Mouse (Mus musculus) embryonic facial prominence, embryonic 12.5 days (tissue): ENCODE data around the gene Gm3115. TPM values are rescaled to one million over a fixed set of nuclear protein-coding genes. Genes with fewer than 3 reads are reported as not detected.
"Not testable (repeated sequence)": the region's sequence is repeated elsewhere in the genome, so short reads cannot be mapped to it uniquely, and the experiment has no call there.

Experiments
- ATAC-seq: fragments of 200-750 bp; cut with Nextera tagmentation; 2 replicates; pipeline ENCODE4 v1.8.0; 2017; ENCODE audit not compliant: insufficient number of reproducible peaks, insufficient read depth, low FRiP score, low TSS enrichment
- H3K27ac ChIP-seq: fragments of 300-500 bp; sonication (generic); 2 replicates; pipeline ENCODE4 v1.5.1; 2016; ENCODE audit warnings: mild to moderate bottlenecking
- H3K27me3 ChIP-seq: fragments of 300-500 bp; sonication (generic); 2 replicates; pipeline ENCODE4 v1.6.1; 2016; ENCODE audit warnings: mild to moderate bottlenecking, moderate library complexity
- H3K36me3 ChIP-seq: fragments of 300-500 bp; sonication (generic); 2 replicates; pipeline ENCODE4 v1.6.1; 2016; ENCODE audit warnings: mild to moderate bottlenecking
- H3K4me1 ChIP-seq: fragments of 300-500 bp; sonication (generic); 2 replicates; pipeline ENCODE4 v1.6.1; 2016
- H3K4me2 ChIP-seq: fragments of 300-500 bp; sonication (generic); replicated peaks from 2 replicates; pipeline ENCODE4 v1.6.1; 2016; ENCODE audit warnings: mild to moderate bottlenecking, moderate library complexity
- H3K4me3 ChIP-seq: fragments of 300-500 bp; sonication (generic); 2 replicates; pipeline ENCODE4 v1.5.1; 2016; ENCODE audit warnings: mild to moderate bottlenecking
- H3K9ac ChIP-seq: fragments of 300-500 bp; sonication (generic); 2 replicates; pipeline ENCODE4 v1.6.1; 2016; ENCODE audit warnings: mild to moderate bottlenecking, moderate library complexity
- H3K9me3 ChIP-seq: fragments of 300-500 bp; sonication (generic); 2 replicates; pipeline ENCODE4 v1.6.1; 2016; ENCODE audit warnings: mild to moderate bottlenecking, moderate library complexity
- WGBS: fragments of 180-500 bp; shearing (Covaris S2); methylation state at CpG from one replicate; pipeline ENCODE4 v1.1.7; 2016; 5-methylcytosine and 5-hydroxymethylcytosine counted together
- polyA plus RNA-seq: library from polyadenylated mRNA; unstranded; fragments of >200 nt; fragmentation: Nextera tagmentation; extraction: Ambion mirVana; gene quantifications from 2 replicates; pipeline ENCODE4 v1.2.1, GENCODE M21; 2016

The Gm3115 gene
- polyA plus RNA-seq = not detected in 2 replicates

GRCm38 (mm10) chr14:4083820-4084219 is at the start of gene Gm3115:
Gm3115 (plus strand) TSS chr14:4084120.
- not testable (repeated sequence) for ATAC-seq, H3K36me3 ChIP-seq, H3K27ac ChIP-seq, H3K4me2 ChIP-seq, H3K4me1 ChIP-seq, H3K9ac ChIP-seq, H3K4me3 ChIP-seq, H3K9me3 ChIP-seq, H3K27me3 ChIP-seq
- 55% methylated on average over 3 of the region's 3 CpGs for WGBS

GRCm38 (mm10) chr14:4110426-4110825 is 26.5 kb downstream of the Gm3115 start, which contains the start of gene Gm8108:
Gm8108 (plus strand) TSS chr14:4110526.
- H3K36me3 ChIP-seq, ATAC-seq, H3K27ac ChIP-seq, H3K9me3 ChIP-seq, H3K27me3 ChIP-seq, H3K9ac ChIP-seq, H3K4me1 ChIP-seq: not testable (repeated sequence)
- H3K4me3 ChIP-seq = peak within 1 kb of the TSS; percentile 43
- peak within 1 kb of the TSS; percentile 54 for H3K4me2 ChIP-seq
- WGBS = 2% methylated on average over 29 of the region's 37 CpGs

- not testable (repeated sequence) for H3K9me3 ChIP-seq, H3K27ac ChIP-seq, H3K9ac ChIP-seq, ATAC-seq, H3K4me2 ChIP-seq, H3K36me3 ChIP-seq, H3K27me3 ChIP-seq, H3K4me1 ChIP-seq, H3K4me3 ChIP-seq
- 86% methylated on average over 4 of the region's 4 CpGs for whole genome bisulfite sequencing
Observed at GRCm38 (mm10) chr14:4141646-4142045, 57.7 kb downstream of the Gm3115 start.

Other genes starting within 250 kb of the Gm3115 start
- not detected in 2 replicates for gene Gm3033, start 237.9 kb upstream of the Gm3115 start, polyA plus RNA-seq
- 0.13 and 0.15 TPM in 2 replicates for gene Gm2916, start 199.9 kb upstream of the Gm3115 start, polyA plus RNA-seq
- not detected in 2 replicates for gene Gm3029, start 152.4 kb upstream of the Gm3115 start, polyA plus RNA-seq
- not detected in 2 replicates for gene Gm3095, start 120.6 kb upstream of the Gm3115 start, polyA plus RNA-seq
- not detected in 2 replicates for gene Gm3099, start 85.7 kb upstream of the Gm3115 start, polyA plus RNA-seq
- 0.50 and 0.81 TPM in 2 replicates for gene Gm5796, start 60.2 kb upstream of the Gm3115 start, polyA plus RNA-seq
- gene Gm8108, start 26.4 kb downstream of the Gm3115 start, polyA plus RNA-seq = 1.1 TPM in 1 of 2 replicates, not detected in the other
- not detected in 2 replicates for gene Gm3127, start 80.9 kb downstream of the Gm3115 start, polyA plus RNA-seq
- 1.0 and 1.2 TPM in 2 replicates for gene Gm2974, start 98.5 kb downstream of the Gm3115 start, polyA plus RNA-seq
- not detected in 2 replicates for gene Gm3138, start 165.5 kb downstream of the Gm3115 start, polyA plus RNA-seq
- not detected in 2 replicates for gene Gm3149, start 233.2 kb downstream of the Gm3115 start, polyA plus RNA-seq